Mouse (Mus musculus) liver, embryonic 14.5 days (tissue): Measurements from ENCODE around the gene Clec2i.

ENCODE experiments used
- CTCF ChIP-seq: IDR thresholded peaks from 2 replicates; pipeline ENCODE4 v1.5.1; 2016; ENCODE audit warnings: antibody characterized with exemption, low read depth, control low read depth
- EP300 ChIP-seq: IDR thresholded peaks from 2 replicates; pipeline ENCODE4 v1.6.1; 2016; ENCODE audit warnings: antibody characterized with exemption, low read depth

DNA sequence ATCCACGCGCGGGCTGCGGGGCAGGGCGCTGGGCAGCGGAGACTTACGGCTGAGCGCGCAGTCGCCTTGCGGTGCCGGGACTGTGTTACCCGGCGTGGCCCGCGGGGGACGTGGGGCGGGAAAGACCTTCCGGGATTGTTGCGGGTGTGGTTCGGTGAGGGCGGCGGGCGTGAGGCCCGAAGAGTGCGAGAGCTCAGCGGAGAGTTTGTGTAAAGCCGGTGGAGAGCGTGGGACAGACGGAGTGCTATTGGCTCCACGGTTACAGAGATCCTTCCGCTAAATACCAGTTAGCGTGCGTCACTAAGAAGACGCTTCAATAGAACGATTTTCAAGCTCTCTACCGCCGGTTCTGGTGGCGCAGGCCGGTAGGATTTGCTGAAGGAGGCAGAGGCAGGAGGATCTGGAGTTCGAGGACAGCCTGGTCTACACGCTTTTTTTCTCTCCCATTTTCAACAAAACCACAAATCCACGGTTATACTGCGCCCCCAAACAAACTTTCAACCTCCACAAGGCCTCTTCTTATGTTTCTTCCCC is 44.4 kb upstream of the Clec2i start:
- no peak for TF ChIP-seq CTCF
- TF ChIP-seq EP300: no peak
